Mouse (Mus musculus): ENCODE data around the gene Gm8094.
"Not testable (repeated sequence)": the region's sequence is repeated elsewhere in the genome, so short reads cannot be mapped to it uniquely, and the experiment has no call there.

Gene Gm8094

DNA sequence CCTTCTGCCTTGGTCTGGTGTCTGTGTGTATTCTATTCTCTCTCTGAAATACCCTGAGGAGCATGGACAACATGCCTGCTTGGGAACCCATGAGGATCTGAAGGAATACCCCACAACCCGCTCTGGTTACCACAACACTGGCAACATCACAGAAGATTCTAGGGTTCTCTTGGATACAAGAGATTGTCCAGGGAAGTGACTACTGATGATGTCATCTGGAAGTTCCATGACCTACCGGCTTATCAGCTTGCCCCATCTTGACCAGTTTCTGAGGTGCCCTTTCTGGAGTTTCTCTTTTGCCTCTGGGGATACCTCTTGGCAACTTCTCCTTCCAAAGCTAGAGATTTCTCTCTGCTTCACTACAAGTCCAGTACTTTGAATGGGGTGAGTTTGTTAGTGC, at the start of gene Gm8094:
Gene Gm8094, minus strand, starts transcription at position 101 of the 400 bp plus-strand sequence.
- not testable (repeated sequence) for DNase-seq

DNA sequence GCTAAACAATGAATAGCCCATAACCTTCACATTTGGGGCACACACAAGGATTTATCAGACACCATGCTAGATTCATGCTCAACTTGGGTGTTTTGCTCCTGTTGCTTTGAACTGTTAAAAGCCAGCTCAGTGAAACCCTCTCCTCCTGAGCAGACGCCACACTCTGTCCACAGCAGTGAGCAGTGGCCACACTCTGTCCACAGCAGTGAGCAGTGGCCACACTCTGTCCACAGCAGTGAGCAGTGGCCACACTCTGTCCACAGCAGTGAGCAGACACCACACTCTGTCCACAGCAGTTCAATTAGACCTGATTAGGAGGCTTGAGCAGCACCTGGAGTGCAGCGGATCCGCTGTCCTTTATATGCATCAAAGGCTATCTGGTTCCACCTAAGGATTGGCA, 43.2 kb upstream of the Gm8094 start:
- DNase-seq: not testable (repeated sequence)

GRCm38 (mm10) chr14:43100301-43100700, 23.9 kb upstream of the Gm8094 start, which contains the start of gene Gm8104:
Gene Gm8104 (plus strand): TSS chr14:43100601.
- DNase-seq: not testable (repeated sequence)

DNA sequence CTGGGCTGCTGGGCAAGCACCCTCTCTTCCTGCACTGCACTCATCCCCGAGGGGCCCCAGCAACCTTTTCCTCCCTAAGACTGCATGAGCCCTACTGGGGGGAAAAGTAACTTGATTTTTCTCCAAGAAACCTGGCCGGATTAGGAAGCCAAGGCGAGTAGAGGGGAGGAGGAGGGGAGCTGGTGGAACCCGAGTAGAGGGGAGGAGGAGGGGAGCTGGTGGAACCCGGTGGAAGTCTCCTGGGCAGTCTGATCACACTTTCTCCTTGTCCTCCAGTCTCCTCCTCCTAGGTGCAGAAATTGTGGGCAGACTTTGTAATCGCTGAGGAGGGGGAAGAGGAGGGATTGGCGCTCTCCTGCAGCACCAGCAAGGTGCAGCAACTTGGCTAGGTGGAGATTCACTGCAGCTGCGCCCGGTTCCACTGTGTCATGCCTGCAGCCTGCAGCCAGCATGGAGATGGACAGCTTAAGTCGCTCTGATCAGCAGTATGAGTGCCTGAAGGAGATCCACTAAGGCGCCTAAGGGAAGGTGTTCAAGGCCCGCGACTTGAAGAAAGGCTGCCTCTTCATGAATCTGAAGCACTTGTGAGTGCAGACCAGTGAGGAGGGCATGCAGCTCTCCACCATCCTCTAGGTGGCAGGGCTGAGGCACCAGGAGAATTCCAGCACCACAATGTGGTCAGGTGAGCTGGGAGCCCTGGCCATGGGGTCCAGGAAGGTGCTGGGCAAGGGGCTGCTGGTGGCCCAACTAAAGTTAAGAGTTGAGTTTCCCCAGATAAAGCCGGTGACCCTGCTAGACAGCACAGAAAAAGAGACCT, 12.9 kb upstream of the Gm8094 start:
- not testable (repeated sequence) for DNase-seq

DNA sequence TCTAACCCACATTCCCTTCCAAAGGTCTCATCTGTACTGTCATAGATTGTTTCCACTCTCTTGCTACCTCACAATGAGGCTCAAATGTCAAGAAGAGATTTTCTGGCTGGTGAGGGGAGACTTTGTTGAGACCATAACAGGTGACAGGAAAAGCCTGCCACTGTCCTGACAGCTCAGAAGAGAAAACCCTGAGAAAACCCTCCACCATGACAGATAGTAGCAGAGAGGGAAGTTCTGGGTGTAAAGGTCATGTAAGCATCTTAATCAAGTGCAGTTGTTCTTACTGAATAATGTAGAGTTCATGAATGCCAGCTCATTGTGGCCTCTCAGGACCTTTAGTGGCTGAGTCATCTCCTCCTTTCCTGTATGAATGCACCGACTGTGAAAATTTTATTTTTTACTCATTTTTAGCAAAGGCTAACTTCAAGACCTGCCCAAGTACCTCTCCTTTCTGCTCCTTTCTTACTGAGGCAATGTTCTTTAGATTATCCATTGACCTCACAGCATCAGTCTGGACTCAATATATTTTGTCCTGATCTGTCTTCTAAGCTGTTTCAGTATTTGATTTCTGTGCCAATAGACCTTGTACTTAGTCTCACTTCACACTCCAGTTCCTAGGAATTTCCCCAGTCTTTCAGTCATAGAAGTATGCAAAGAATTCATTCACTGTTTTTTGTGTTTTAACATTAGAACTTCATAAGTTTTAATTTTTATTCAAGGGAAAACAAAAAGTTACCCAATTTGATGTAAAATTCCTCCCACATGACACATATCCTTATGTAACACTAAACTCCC, 8.7 kb upstream of the Gm8094 start:
- DNase-seq: not testable (repeated sequence)

GRCm38 (mm10) chr14:43060179-43060578, 16.3 kb downstream of the Gm8094 start:
- DNase-seq: not testable (repeated sequence)

- DNase-seq: not testable (repeated sequence)
These were observed 18.4 kb downstream of the Gm8094 start for GRCm38 (mm10) chr14:43058063-43058462.
